Mouse (Mus musculus): ENCODE measurements around the gene Coro1c. TPM values are rescaled to one million over a fixed set of nuclear protein-coding genes. Genes with fewer than 3 reads are reported as not detected.
A peak's percentile ranks its signal among the peaks of the same experiment; 100 is the strongest.

Gene Coro1c
- total and polyA plus RNA-seq, 2 experiments from 2014 or later, result 165 to 311 TPM

DNA sequence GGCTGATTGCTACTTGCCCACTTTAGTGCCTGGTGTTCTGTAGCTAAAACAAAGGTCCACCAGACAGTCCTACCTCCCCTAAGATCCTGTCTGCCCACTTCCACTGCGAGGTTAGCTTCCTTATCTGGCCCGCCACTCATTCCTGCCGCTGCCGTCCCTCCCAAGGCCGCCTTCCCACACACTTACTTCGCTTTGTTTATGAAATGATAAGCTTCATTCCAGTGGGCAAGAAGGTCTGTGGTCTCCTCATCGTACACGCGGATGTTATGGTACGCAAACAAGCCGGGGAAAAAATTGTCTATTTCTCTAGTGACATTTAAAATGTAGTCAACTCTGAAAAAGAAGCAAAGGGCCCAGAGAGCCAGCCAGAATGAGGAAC is 43.1 kb upstream of the Coro1c start:
- no peaks in the 10 kb centered on the region for H3K27me3 ChIP-seq (ENCODE audit: insufficient read depth, low read length)
- no peak for ATAC-seq (ENCODE audit: low FRiP score)
- no peak for TF ChIP-seq CTCF (IDR thresholded peaks at IDR 0.05)
- no peak for DNase-seq (ENCODE audit: low spot score)
- no peaks in the 10 kb centered on the region for H3K4me1 ChIP-seq (ENCODE audit: insufficient read depth, low read length)
- no peaks in the 10 kb centered on the region for H3K9me3 ChIP-seq (ENCODE audit: low read length)
- H3K4me3 ChIP-seq (ENCODE audit: low read depth, low read length), result no peak overlapping the region
- 89% methylated on average over 11 of the region's 11 CpGs for WGBS
- no peak overlapping the region for H3K9ac ChIP-seq (replicated peaks; ENCODE audit: low read length, poor library complexity, severe bottlenecking)
- H3K36me3 ChIP-seq (ENCODE audit: insufficient read depth, low read length), result peaks cover 61% of the 10 kb centered on the region
- no peak overlapping the region for H3K4me2 ChIP-seq (ENCODE audit: low read depth, low read length, poor library complexity, severe bottlenecking)
- no peak overlapping the region for H3K27ac ChIP-seq (ENCODE audit: low read depth, low read length)

DNA sequence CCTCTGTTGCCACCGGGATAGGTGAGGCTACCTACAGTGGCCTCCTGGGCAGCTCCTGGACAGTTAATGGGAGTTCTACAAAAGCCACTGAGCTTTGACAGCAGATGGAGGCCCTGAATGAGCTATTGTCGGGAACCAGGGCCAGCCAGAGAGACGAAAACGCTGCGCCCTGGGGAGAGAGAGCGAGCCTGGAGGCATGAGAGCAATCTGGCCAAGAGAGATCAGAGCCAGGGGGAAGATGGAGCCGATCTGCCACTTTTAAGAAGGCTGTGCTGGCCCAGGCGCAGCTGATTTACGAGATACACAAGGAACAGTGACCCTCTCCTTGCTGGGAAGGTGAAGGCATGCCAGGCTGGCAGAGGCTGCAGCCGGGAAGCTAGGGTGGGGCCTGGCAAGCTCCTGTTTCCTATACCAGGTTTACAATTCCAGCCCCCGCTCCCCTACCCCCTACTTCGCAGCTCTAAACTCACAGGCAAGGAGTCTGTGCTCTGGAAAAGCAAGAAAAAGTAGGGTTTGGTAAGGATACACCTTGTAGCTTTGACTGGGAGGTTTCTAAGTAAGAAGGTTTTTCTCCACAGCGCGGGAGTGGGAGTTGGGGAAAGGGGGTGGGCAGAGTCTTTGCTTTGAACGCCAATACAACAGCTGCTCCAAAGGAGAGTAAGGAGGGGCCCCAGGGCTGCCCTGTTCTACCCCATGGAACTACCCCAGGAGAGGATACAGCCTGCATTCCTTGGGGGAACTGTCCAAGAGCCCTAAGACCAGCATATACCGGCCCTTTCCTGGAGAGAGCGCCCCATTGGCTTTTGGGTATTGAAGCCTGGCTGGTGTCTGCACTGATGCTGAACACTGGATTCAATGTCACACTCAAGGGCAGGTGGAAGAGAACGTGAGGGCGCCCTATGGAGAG is 42.5 kb upstream of the Coro1c start:
- 80% methylated on average over 19 of the region's 19 CpGs for WGBS
- H3K36me3 ChIP-seq (ENCODE audit: insufficient read depth, low read length), result peaks cover 66% of the 10 kb centered on the region
- DNase-seq (ENCODE audit: low spot score) (no peak), ATAC-seq (ENCODE audit: low FRiP score) (no peak)
- H3K27ac ChIP-seq (ENCODE audit: low read depth, low read length), result no peak overlapping the region
- H3K4me2 ChIP-seq (ENCODE audit: low read depth, low read length, poor library complexity, severe bottlenecking), result no peak overlapping the region
- no peaks in the 10 kb centered on the region for H3K9me3 ChIP-seq (ENCODE audit: low read length)
- no peak overlapping the region for H3K9ac ChIP-seq (replicated peaks; ENCODE audit: low read length, poor library complexity, severe bottlenecking)
- no peaks in the 10 kb centered on the region for H3K27me3 ChIP-seq (ENCODE audit: insufficient read depth, low read length)
- H3K4me3 ChIP-seq (ENCODE audit: low read depth, low read length), result no peak overlapping the region
- H3K4me1 ChIP-seq (ENCODE audit: insufficient read depth, low read length), result no peaks in the 10 kb centered on the region
- TF ChIP-seq CTCF (IDR thresholded peaks at IDR 0.05), result no peak

DNA sequence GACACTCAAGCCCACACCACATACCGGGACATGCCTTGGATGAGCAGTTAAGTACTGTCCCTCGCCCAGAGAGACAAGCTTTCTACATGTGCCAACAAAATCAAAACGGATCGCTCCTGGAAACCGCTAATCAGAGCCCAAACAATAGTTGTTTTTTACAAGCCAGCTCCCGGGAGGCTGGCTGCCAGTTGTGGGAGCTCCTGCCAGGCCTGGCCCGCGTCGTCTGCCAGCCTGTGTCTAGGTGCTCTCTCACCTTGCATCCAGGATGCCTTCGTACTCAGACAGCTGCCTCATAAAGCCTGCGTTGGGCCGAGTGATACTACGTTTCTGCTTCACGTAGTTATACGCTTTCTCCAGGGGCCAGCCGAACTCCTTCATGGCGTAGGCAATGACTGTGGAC is 41.6 kb upstream of the Coro1c start:
- H3K4me3 ChIP-seq (ENCODE audit: low read depth, low read length), result no peak overlapping the region
- H3K27ac ChIP-seq (ENCODE audit: low read depth, low read length), result no peak overlapping the region
- TF ChIP-seq CTCF (IDR thresholded peaks at IDR 0.05), result no peak
- DNase-seq (ENCODE audit: low spot score) (no peak), ATAC-seq (ENCODE audit: low FRiP score) (no peak)
- no peaks in the 10 kb centered on the region for H3K27me3 ChIP-seq (ENCODE audit: insufficient read depth, low read length)
- no peak overlapping the region for H3K9ac ChIP-seq (replicated peaks; ENCODE audit: low read length, poor library complexity, severe bottlenecking)
- no peaks in the 10 kb centered on the region for H3K9me3 ChIP-seq (ENCODE audit: low read length)
- WGBS, result 83% methylated on average over 17 of the region's 17 CpGs
- peaks cover 65% of the 10 kb centered on the region for H3K36me3 ChIP-seq (ENCODE audit: insufficient read depth, low read length)
- H3K4me2 ChIP-seq (ENCODE audit: low read depth, low read length, poor library complexity, severe bottlenecking), result no peak overlapping the region
- no peaks in the 10 kb centered on the region for H3K4me1 ChIP-seq (ENCODE audit: insufficient read depth, low read length)

DNA sequence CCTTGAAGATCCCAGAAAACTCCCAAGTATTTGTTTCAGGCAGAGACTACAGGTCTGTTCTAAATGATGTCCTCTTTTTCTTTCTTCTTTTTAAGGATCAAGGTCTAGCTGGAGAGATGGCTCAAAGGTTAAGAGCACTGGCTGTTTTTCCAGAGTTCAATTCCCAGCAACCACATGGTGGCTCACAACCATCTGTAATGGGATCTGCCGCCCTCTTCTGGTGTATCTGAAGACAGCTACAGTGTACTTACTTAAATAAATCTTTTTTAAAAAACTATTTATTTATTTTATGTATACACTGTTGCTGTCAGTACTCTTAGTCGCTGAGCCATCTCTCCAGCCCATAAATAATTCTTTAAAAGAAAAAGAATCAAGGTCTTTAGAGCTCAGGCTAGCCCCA is 38.7 kb upstream of the Coro1c start:
- no peaks in the 10 kb centered on the region for H3K4me1 ChIP-seq (ENCODE audit: insufficient read depth, low read length)
- H3K27me3 ChIP-seq (ENCODE audit: insufficient read depth, low read length), result no peaks in the 10 kb centered on the region
- peak; percentile 32; the same call in 1 of the 2 replicates for TF ChIP-seq CTCF (IDR thresholded peaks at IDR 0.05)
- no peak overlapping the region for H3K4me3 ChIP-seq (ENCODE audit: low read depth, low read length)
- peaks cover 74% of the 10 kb centered on the region for H3K36me3 ChIP-seq (ENCODE audit: insufficient read depth, low read length)
- H3K9ac ChIP-seq (replicated peaks; ENCODE audit: low read length, poor library complexity, severe bottlenecking), result no peak overlapping the region
- no peak overlapping the region for H3K27ac ChIP-seq (ENCODE audit: low read depth, low read length)
- WGBS, result 80% methylated on average over 2 of the region's 2 CpGs
- ATAC-seq (ENCODE audit: low FRiP score) (no peak), DNase-seq (ENCODE audit: low spot score) (no peak)
- no peaks in the 10 kb centered on the region for H3K9me3 ChIP-seq (ENCODE audit: low read length)
- no peak overlapping the region for H3K4me2 ChIP-seq (ENCODE audit: low read depth, low read length, poor library complexity, severe bottlenecking)

DNA sequence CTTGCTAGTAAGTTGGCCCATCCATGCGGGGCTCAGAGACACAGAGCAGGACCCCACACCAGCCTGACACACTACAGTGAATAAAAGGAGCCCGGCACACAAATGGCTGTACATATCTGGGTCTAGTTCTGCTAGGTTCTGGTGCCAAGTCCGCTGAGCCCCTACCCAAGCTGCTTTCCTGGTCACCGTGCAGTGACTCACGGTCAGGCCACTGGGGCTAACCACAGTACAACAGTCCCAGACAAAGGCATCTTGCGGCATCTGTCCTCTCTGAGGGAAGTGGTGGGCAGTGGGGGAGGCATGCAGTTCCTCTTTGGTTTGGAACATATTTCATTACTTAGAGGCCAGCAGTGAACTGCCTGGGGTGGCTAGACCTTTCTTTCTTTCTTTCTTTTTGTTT is 36.6 kb upstream of the Coro1c start:
- Histone ChIP-seq H3K9ac (replicated peaks; ENCODE audit: low read length, poor library complexity, severe bottlenecking) (no peak overlapping the region), H3K36me3 (ENCODE audit: insufficient read depth, low read length) (peaks cover 69% of the 10 kb centered on the region), H3K4me3 (ENCODE audit: low read depth, low read length) (no peak overlapping the region), H3K4me2 (ENCODE audit: low read depth, low read length, poor library complexity, severe bottlenecking) (no peak overlapping the region), H3K4me1 (ENCODE audit: insufficient read depth, low read length) (no peaks in the 10 kb centered on the region), H3K9me3 (ENCODE audit: low read length) (no peaks in the 10 kb centered on the region), H3K27me3 (ENCODE audit: insufficient read depth, low read length) (no peaks in the 10 kb centered on the region), H3K27ac (ENCODE audit: low read depth, low read length) (no peak overlapping the region)
- ATAC-seq (ENCODE audit: low FRiP score) (no peak), DNase-seq (ENCODE audit: low spot score) (no peak)
- TF ChIP-seq CTCF (IDR thresholded peaks at IDR 0.05), result no peak
- WGBS, result 91% methylated on average over 6 of the region's 6 CpGs

DNA sequence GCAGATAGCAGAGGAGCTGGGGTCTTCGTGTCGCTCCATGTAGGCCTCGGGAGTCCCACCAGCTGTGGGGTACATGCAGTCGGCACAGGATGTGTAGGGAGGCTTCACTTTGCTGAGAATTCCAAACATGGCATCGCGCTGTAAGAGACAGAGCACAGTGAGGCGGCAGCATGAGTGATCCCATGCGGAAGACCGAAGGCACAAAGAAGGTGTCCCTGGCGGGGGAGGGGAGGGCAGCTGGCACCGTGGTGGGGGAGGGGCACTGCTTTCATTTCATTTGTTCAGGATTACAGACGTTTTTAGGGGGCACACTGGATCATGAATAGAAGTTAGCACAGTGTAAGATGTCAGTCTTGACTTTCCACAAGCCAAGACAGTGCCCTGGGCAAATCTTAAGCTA is 34.8 kb upstream of the Coro1c start:
- no peak for DNase-seq (ENCODE audit: low spot score)
- H3K36me3 ChIP-seq (ENCODE audit: insufficient read depth, low read length), result peaks cover 69% of the 10 kb centered on the region

More for the DNA sequence above, 34.8 kb upstream of the Coro1c start:
- no peak overlapping the region for H3K4me2 ChIP-seq (ENCODE audit: low read depth, low read length, poor library complexity, severe bottlenecking)
- no peak for ATAC-seq (ENCODE audit: low FRiP score)
- H3K9me3 ChIP-seq (ENCODE audit: low read length), result no peaks in the 10 kb centered on the region
- no peak overlapping the region for H3K9ac ChIP-seq (replicated peaks; ENCODE audit: low read length, poor library complexity, severe bottlenecking)
- H3K27ac ChIP-seq (ENCODE audit: low read depth, low read length), result no peak overlapping the region
- no peak overlapping the region for H3K4me3 ChIP-seq (ENCODE audit: low read depth, low read length)
- 75% methylated on average over 12 of the region's 12 CpGs for WGBS
- TF ChIP-seq CTCF (IDR thresholded peaks at IDR 0.05), result no peak
- no peaks in the 10 kb centered on the region for H3K27me3 ChIP-seq (ENCODE audit: insufficient read depth, low read length)
- no peaks in the 10 kb centered on the region for H3K4me1 ChIP-seq (ENCODE audit: insufficient read depth, low read length)

All from midbrain, postnatal 0 days (tissue).